Mouse (Mus musculus) left cerebral cortex, postnatal 36 days (tissue): ENCODE data around the gene Crocc. TPM values are rescaled to one million over a fixed set of nuclear protein-coding genes. Genes with fewer than 3 reads are reported as not detected.
A peak's percentile ranks its signal among the peaks of the same experiment; 100 is the strongest.

Experiments used
- DNase-seq, 2 experiments: peaks; one replicate each; pipeline ENCODE4 v3.0.0; 2021 to 2022; ENCODE audit warnings: low spot score in 2 of 2, mixed read lengths in 1 of 2
- intact Hi-C: fragments of 180-260 bp; cut with DNase I; formaldehyde crosslinking; loops from one replicate; pipeline ENCODE4 v1.15.1; 2025
- total RNA-seq, 2 experiments: library from RNA; stranded (reverse); gene quantifications; 2 replicates each; pipeline ENCODE4 v1.2.3; 2021

Gene Crocc
- total RNA-seq, 2 experiments from 2014 or later, result 40.3 to 73.7 TPM

DNA sequence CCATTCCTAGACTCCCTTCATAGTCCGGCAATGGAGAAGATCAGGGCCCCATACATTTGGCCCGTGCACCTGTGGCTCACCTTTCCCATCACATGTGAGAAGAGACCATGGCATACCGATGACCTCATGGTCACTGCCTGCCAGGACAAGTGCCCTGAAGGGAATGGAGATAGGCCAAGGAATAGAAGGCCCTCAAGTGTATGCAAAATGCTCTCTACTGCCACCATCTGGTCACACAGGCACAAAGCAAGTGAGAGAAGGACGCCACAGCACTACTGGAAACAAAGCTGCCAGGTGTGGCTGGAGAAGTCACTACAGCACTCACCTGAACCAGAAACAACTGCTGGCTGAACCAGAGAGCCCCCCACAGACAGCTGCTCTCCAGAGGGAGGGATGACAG is 9.4 kb upstream of the Crocc start:
- intact Hi-C loops, result no loop called here
- no peak for DNase-seq

DNA sequence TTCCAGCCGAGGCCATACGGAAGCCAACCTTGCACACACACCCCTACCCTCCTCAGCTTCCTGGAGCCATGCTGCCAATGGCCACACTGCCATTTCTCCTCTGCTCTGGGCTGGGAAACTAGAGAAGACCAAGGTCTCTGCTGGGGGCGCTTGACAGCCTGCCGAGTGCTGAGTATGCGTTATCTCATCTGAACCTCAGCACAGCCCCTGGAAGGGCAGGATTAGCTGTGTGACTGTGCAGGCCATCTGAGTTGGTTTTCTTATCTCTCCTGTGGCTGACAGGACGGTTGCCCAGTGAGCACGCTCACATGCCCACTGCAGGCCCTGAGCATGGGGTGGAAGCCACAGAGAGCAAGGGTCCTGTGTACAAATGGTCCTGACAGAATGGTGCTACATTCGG is 8.3 kb upstream of the Crocc start:
- no peak for DNase-seq
- intact Hi-C loops, result no loop called here

DNA sequence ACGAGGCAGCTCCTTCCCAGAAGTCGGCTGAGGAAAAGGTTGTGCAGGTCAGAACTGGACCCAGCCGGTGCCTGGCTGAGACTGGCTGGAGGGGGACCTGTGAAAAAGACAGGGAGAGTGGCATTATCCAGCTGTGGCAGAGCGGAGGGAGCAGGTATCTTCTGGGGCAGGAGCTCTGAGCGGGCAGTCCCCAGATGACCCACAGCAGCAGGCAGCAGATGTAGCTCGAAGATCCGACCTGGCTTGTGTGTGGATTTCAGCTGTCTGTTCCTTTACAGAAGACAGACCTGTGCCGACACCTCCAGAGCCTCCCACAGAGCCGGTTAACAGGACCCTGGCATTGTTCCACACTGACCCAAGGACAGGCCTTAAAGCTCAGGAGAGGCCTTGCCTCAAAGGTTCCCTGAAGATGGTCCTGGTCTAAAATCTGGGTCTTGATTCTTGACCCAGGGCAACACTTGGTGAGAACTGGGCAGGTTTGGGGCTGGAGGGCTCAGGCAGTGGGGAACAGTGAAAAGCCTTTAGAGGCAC is 7.2 kb upstream of the Crocc start:
- no peak for DNase-seq
- intact Hi-C loops, result no loop called here

DNA sequence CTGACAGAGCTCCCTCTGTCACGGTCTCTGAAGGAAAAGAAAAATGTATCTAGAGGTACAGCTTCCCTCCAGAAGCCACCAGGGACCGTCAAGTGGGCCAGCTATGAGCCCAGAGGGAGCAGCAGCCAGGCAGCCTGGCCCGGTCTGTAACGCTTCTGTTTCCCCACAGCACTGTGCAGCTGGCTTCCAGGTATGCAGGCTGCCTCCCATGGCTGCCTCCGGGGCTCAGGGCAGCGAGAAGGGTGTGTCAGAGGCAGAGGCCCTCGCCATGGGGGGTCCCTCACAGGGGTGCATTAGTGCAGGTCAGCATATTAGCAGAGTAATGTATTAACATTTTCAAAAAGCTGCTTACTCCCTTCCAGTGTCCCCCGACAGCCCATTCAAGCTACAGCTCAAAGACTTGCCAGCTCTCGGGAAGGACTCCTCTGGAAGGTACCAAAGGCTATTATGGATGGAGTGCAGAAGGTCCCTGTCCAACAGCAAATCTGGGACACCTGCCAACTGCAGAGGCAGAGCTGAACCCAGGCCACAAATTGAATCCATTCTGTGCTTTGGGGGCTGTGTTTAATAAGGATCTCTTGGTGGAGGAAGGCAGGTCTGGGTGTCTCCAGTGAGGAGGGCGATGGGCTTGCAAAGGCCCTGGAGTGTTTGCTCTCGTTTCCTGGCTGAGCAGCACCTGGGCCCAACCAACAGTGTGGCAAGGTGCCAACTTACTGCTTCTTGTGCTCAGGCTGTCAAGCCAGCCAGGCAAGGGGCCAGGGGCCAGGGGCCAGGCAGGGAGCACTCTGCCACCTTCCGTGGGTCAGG is 6.6 kb upstream of the Crocc start:
- intact Hi-C loops, result no loop called here
- no peak for DNase-seq

DNA sequence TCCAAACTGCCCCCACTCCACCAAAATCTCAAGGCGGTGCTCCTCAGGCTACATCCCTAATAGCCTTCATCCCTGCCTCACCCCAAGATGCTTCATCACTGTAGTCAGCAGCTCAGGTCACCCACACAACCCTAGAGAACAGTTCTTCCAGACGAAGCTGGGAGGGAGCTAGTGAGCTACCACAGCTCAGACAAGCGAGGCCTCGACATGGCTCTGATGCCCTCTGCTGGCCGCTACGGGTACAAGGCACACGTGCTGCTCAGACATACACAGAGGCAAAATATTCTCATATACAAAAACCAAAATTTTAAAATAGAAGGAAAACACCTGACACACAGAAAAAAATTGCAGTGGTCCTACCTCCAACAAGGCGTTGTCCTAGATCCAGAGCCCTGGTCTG is 4.8 kb upstream of the Crocc start:
- peak; percentile 78 to 80 for DNase-seq
- intact Hi-C loops, result no loop called here

DNA sequence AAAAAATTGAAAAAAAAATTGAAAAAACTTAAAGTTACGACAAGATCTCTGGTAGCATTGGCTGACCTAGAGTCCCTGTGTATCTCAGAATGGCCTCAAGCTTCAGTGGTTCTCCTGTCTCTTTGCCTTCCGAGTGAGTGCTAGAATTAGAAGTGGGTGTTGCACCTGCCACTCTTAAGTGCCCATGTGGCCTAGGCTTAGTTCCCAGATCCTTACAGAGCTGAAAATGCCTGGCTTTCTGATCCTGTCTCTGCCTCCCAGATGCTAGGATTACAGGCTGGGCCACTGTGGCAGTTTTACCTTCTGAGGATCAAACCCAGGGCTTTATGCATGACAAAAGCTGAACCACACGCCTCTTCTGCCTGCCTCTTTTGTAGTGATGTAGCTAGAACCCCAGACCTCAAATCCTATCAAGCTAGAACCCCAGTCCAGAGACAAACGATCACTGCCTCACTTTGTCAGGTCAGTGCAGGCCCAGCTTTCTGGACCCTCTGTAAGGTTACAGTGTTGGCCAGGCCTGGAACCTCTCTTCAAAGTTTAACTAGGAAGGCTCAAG is 3.8 kb upstream of the Crocc start:
- no peak for DNase-seq
- intact Hi-C loops, result no loop called here

DNA sequence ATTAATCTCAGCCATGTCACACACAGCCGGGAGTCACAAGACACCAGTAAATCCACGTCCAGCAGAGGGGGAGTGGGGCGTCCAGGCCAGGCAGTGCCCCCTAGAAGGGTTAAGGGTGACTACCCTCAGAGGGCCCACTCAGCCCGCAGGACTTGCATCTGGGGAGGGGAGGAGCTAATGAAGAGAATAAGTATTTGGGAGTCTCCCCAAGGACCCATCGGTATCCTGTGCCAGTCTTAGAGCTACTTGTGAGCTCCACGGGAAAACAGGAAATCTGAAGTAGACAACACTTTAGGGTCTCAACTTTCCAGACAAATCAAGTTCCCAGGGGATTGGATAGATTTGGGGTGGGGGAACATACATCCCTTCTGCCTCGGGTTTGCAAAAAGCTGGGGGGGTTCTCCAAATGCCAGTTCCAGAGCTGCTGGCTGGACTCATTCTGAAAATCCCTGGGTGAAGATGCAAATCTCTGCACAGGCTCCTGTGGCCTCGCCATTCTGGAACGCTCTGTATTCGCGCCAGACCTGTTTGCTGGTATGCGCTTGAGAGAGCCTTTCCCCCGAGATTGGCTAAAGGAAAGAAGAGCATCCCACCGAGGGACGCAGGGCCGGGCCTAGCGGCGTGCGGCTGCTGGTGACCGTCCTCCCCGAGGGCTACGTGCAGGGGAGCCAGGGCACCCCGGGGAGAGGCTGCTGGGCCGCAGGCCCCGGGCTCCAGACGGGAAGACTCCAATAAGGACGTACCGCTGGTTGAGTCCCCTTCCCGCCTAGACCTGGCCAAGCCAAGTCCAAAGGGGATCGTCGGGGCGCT is 529 bp downstream of the Crocc start:
- no peak for DNase-seq
- intact Hi-C loops, result loop anchor here (2.0 kb wide), 1 partner anchor 15 kb away; no protein-coding TSS in a partner anchor

DNA sequence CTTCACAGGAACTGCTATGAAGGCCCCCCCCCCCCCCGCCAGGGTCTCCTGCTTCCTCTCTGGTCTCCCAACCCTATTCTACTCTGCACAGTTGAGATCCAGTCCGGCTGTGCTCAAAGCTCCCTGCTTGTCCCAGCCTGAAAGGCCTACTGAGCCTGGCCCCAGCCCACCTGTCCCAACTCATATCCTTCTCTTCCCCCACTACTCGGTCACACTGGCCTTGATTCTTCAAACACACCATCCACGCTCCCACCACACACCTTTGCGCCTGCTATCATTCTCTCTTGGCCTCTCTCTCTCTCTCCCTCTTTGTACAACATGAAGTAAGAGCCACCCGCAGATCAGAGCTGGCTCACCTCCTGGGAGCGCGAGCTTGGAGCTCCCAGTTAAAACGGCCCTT is 1.5 kb downstream of the Crocc start:
- intact Hi-C loops, result no loop called here

DNA sequence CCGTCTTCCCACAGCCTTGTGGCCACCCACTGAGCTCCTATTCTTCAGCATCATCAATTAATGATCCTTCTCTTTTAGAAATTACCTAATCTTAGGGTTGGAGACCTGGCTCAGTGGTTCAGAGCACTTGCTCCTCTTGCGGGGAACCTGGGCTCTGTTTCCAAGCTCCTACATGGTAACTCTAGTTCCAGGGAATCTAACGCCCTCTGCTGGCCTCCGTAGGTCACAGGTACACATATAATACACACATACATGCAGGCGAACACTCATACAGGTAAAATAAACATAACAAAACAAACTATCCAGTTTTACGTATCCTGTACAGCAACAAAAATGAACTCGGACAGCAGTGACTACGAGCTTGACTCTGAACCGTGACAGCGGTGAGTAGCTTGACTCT is 3.4 kb downstream of the Crocc start:
- intact Hi-C loops, result no loop called here
- no peak for DNase-seq

More for the DNA sequence above, 1.5 kb downstream of the Crocc start:
- DNase-seq, result no peak

DNA sequence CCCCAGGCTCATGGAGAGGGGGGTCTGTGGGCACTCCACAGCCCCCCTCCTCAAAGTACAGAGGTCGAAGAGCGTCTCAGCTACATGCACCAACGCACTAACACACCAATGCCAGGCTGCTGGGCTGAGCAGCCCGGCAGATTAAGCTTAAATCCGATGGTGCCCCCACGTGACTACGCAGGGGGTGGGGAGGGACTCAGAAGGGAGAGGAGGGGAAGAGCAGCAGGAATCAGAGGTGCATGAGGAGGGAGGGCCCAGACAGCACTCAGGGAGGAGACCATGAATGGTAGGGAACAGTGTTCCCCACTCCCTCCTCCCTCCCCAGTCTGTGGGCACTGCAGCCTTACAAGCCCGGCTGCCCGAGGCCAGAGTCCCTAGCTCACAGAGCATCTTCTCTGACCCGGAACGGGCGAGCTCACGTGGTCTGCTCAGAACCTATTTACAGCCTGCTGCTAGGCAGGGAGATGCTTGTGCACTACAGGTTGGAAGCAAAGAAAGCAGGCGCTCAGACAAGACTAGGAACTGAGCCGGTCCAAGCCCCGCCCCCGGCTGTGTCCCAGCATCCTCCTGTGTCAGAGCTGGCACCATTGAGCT is 6.7 kb downstream of the Crocc start:
- intact Hi-C loops, result no loop called here
- DNase-seq, result peak; percentile 77 to 85

DNA sequence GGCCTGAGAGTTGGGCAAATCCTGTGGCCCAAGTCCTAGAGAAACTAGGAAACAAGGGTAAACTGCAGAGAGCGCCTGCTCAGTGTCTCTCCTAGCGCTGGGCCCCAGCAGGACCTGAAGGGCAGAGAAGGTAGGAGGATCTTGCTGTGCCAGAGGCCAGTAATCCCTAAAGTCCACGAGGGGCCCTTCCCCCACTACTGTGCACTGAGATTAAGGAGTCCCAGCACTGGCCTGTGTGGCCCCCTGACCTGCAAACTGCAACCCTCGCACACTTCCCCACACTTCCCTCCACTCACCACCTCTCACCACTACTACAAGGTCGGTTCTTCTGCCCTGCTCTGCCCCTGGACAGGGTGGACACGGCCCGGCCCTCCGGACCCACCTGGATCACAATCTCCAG is 7.2 kb downstream of the Crocc start:
- DNase-seq, result no peak
- intact Hi-C loops, result no loop called here

DNA sequence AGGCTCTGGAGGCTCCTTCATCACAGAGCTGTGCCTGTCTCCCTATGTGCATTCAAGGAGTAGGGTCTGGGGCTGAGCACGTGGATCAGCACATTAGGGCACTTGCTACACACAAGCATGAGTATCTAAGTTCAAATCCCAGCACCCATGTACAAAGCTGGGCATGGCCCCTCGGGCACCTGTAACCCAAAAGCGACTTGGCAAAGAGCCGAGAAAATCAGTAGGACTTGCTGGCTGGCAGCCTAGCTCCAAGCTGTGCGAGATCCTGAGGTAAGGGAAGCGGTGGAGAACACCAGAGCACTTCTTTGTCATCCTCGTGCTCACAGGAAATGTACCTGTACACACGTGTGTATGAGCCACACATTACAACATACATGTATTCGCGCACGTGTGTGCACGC is 7.9 kb downstream of the Crocc start:
- no peak for DNase-seq
- intact Hi-C loops, result no loop called here

DNA sequence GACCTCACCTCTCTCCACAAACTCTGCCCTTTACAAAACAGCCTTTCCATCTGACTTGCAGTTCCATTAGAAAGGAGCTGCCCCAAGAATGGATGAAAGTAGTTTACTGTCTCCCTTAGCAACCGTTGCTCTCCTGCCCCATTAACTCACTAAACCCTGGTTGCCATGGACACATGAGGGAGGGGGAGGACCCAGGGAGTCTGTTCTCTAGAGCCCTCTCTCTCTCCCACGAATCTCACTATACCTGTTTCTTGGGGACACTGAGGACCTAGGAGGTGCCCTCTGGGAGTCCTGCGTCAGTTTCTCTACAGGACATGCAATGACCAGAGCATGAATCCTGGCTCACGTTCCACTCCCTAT is 10.9 kb downstream of the Crocc start:
- intact Hi-C loops, result no loop called here
- DNase-seq, result no peak

DNA sequence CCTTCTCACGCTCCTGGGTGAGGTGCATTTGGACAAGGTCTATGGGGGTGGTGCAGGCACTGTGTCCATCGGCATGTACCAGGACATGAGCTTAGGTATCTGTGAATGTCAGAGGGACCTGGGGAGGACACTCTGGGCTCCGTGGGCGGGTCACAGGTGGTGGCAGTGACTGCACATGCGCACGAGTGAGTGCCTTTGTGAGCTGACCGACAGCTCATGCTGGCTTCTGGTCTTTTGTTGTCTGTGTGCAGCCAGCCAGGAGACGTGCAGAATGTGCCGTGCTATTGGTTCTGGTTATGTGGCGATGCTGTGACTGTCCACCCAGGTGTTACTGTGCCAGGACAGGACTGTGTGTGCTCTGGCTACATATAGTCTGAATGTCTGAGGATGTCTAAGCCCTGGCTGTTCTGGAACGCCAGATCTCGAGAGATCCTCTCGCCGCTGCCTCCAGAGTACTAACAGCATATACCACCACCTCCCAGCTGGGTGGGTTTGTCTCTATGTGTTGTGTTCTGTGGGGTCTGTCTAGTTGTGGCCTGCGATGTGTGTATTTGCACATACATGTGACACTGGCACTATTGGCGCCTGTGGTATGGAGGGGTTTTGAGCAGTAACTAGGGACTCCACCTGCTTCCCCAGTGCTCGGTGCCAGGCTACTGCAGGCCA is 11.4 kb downstream of the Crocc start:
- intact Hi-C loops, result no loop called here
- DNase-seq, result no peak

DNA sequence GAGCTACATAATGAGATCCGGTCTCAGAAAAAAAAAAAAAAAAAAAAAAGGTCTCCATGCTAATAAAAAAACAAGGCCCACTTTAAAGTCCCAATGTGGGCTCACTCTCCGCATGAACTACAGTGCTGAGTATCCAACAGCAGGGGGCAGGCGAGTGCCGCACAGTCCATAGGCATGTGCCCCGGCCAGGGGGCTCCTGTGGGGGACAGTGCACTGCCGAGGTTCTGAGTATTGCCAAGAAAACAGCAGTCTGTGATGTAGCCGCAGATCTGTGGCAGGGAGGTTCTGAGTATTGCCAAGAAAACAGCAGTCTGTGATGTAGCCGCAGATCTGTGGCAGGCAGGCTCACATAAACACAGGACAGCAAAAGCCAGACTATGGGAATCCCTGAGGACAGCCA is 15.5 kb downstream of the Crocc start:
- peak in 1 of 2 experiments; percentile 35 for DNase-seq

DNA sequence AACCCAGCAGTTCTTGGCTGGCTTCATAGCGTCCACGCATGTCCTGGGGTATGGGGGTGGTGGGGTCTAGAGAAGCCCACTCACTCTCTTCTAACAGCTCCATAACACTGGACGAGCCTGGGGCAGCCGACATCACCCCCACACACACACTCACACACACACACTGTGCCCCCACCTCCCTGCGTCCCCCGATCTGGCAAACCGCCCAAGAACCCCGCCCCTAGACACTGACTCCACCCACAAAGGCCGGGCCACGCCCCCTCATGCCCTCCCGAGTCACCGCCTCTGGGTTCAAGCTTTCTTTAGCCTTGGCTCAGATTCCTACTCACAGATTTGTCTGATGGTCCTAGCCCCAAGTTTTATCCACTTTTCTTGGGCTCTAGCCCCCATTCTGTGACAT is 19.2 kb downstream of the Crocc start:
- intact Hi-C loops, result no loop called here

More for the DNA sequence above, 15.5 kb downstream of the Crocc start:
- intact Hi-C loops, result loop anchor here (2.0 kb wide), 1 partner anchor 16 kb away; the partner anchor contains the start of gene Crocc

DNA sequence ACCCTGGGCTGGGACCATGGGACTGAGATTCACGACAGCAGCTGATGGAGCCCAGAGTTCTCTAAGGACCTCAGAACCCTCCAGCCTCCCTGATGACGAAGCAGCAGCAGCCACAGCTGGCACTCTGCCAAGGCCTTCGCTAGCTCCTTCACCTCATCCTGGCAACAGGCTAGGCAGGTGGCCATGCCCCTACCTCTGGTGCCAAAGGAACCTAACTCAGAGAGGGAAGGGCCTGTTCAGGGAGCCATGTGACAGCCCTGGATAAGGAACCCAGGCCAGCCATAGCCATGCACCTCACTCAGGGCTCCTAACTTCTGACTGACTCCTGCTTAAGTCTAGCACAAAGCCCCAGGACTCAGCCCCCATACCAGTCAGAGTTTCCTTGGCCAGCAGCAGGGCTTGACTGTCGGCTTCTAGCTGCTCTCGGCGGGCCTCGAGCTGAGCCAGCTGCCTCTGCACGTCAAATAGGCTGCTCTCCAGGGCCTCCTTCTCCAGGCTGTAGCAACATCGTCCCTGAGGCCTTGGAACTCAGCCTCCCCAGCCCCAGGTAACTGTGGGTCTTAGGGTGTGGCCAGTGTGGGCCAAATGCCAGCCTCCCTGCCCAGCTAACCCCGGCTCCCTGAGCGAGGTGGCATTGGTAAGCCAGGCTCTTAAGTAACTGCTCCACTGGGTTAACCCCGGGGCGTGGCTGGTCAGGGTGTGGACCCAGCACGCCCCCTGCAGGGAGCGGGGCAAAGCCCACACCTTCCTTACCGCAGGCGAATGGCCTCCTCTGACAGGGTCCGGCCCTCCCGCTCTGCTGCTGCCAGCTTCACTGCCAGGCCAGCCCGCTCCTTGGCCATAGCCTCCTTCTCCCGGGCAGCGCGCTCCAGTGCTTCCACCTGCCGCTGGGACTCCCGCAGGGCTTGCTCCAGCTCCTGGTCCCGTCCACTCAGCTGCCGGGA is 26.5 kb downstream of the Crocc start:
- no peak for DNase-seq
- intact Hi-C loops, result no loop called here

More for the DNA sequence above, 19.2 kb downstream of the Crocc start:
- DNase-seq, result no peak

DNA sequence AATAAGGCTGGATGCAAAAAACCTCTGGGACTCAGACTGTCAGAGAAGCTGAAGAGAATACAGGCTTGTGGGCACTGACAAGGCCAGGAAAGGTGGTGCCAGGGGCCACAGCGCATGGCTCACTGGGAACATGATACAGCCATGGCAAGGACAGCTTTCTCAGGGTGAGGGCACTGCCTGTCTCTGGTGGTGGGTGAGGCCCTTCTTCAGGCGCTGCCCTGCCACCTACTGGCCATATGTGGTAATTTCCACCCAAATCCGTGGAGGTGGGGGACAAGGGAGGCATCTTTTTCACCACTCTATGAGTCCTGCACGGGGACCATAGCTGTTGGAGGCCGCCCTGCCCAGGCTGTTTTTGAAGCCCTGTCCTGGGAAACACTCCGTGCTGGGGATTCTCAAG is 28.6 kb downstream of the Crocc start:
- intact Hi-C loops, result loop anchor here (2.0 kb wide), 1 partner anchor 67 kb away; no protein-coding TSS in a partner anchor

More for the DNA sequence above, 28.6 kb downstream of the Crocc start:
- DNase-seq, result peak; percentile 75 to 76
